Mouse (Mus musculus) granulocyte monocyte progenitor cell, adult 5-6 weeks (primary cell): ENCODE measurements around the gene Slc41a3. TPM values are rescaled to one million over a fixed set of nuclear protein-coding genes. Genes with fewer than 3 reads are reported as not detected.
A peak's percentile ranks its signal among the peaks of the same experiment; 100 is the strongest.

Experiments
- ATAC-seq: replicated peaks from 2 replicates; pipeline ENCODE4 v1.8.0; 2016; ENCODE audit warnings: mild to moderate bottlenecking, moderate TSS enrichment, inconsistent platforms; ENCODE audit not compliant: poor library complexity, severe bottlenecking
- total RNA-seq, 2 experiments: library from RNA; stranded (forward) in 1 of 2; stranded (reverse) in 1 of 2; fragments of 200-712, 200-1000 nt in 1 of 2; fragments of >200 nt in 1 of 2; fragmentation: Nextera tagmentation in 1 of 2; gene quantifications; 2 replicates each; pipeline ENCODE4 v1.2.3; 2014 to 2017

Slc41a3 gene
- total RNA-seq (2014; fragmentation: Nextera tagmentation), result 2.9 and 5.5 TPM in 2 replicates
- 1.9 and 2.3 TPM in 2 replicates for total RNA-seq (2017)

DNA sequence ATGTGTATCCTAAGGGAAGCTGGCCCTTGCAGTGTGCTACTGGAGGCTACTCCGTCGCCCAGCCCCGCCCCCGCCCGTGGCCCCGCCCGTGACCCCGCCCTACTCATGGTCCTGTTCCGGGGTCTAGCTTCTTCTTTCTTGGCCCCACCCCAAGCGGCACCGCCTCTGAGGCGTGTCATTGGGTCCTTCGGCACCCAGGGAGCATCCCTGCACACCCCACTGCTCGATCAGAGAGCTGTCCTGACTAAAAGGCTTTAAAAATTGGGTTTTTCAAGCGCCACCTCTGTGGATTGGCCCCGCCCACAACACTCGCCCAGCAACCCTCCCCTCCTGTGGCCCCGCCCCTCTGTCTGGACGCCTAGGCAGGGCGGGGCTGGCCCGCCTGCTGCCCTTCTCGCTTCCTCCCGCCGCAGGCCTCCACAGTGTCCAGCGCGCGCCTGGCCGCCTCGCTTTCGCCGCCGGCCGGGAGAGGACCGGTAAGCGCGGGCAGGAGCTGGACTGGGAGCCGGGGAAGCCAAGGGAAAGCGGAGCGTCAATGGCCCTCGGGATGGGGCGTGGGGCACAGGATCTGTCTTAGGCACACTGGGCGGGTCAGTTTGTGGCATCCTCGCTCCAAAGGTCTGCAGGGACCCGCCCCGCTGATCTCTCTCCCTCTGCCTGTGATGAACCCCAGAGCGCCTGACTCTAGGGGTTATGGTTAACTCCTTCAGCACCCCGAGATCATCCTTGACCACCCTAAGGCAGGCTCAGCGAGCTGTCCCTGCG lies at the start of gene Slc41a3:
Gene Slc41a3, plus strand, starts transcription at position 193 of the 765 bp plus-strand sequence.
- ATAC-seq, result peak; percentile 79

- no peak for ATAC-seq
Measured at GRCm38 (mm10) chr6:90556534-90557058, 47.9 kb upstream of the Slc41a3 start.

DNA sequence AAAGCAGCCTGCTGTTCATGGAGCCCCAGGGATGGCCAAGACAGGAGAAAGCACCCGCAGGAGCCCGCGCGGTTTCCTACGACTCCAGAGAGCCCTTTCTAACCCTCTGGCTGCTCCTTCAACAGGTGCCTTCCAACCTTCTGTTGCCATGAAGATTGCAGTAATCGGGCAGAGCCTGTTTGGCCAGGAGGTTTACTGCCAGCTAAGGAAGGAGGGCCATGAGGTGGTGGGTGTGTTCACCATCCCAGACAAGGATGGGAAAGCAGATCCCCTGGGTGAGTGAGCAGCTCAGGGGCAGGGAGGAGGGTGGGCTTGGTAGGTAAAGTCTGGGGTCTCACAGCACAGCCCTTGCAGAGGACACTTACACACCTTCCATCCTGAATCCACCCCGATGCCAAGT lies 47.4 kb upstream of the Slc41a3 start:
- no peak for ATAC-seq

DNA sequence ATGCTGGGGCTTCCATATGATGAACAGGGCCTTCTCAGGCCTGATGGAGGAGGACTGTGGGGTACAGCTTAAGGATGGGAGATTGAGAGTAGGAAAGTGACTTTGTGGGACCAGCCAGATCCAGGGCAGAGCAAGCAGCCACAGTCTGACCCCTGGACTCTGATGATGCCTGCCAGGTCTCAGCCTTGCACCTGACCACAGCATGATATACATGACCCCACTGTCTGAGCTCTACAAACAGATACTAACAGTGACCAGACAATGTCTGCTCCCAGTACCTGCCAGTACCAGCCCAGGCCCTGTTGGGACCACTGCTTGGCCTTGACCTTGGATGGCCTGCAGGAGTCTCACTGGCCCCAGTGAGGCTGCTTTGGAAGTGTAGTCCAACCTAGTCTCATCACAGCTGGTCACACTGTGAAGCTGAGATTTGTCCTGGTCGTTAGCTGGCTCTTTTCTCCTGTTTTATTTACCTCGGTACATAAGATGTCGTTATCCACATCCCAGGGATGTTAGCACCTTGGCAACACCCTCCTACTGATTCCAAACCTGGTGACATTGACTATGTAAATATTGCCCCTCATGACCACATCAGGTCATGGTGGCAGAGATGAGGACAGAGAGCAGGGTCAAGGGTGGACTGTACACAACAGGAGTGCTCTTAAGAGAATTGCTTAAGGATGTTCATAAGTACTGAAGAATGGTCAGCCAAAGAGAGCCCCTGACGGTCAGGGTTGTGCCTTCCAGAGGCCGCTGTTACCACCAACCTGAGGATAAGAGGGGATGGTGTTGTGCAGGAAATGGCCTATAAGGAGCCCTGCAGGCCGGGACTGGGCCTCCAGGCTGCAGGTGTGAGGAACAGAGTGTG lies 46.5 kb upstream of the Slc41a3 start:
- no peak for ATAC-seq

DNA sequence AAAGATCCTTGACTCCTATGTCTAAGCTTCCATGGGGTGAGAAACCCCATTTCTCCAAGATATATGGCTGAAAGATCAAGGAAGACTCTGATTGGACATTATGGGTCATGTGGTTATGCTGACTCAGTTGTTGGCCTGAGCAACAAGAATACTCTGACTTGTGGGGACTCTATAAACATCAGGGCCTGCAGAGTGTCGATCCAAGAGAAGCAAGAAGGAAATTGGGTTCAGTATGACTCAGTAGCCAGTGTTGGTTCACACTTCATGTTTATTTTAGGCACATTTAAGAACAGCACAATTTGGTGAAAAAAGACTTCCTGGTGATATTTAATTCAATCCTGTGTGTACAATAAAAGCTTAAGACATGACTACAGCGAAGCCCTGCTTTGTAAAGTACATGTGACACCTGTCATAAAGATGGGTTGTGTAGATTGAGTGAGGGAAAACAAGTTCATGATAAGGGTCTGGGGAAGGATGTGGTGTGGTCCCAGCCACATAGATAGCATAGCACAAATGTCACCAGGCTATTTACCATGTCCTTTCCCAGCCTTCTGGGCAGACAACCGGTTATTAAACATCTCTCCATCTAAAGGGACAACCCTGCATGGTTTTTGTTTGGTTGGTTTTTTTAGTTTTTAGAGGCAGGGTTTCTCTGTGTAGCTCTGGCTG lies 44.0 kb upstream of the Slc41a3 start:
- peak; percentile 27; the same call in 1 of the 2 replicates for ATAC-seq

GRCm38 (mm10) chr6:90561234-90561781 lies 43.2 kb upstream of the Slc41a3 start:
- no peak; the same call in 1 of the 2 replicates for ATAC-seq

DNA sequence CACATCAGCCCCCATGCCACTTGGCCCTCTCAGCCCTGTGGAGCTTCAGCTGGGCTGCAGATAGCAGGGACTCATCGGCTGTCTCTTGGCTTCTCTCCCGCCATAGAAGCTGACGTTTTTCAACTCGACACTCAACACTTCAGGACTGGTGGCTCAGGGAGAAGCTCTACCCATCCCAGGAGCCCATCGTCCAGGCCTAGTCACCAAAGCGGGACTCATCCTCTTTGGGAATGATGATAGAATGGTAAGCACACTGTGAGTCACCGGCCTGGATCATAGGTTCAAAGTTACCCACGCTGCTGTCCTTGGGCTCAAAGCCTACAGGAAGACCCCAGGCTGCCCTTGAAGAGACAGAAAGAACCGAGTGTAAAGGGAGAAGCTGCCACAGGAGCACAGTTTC lies 40.3 kb upstream of the Slc41a3 start:
- no peak for ATAC-seq

- no peak for ATAC-seq
Measured at GRCm38 (mm10) chr6:90565357-90566215, 38.9 kb upstream of the Slc41a3 start.

DNA sequence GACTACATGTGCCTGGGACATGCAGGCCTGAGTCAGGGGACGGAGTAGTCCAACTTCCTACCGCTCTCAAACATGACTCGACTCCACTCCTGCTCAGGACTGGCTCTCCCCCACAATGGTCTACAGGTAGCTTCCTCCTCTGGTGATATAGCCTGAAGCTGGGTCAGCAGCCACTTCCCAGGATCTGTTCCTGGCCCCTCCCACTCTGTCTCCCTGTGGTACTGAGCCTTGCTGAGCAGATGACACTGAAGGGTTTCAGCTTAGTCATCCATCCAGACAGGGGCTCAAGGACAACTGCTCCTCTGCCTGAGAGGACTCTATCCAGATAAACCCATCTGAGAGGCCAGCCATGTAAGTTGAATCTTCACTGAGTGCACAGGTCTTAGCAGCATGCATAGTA lies 37.0 kb upstream of the Slc41a3 start:
- ATAC-seq, result no peak

DNA sequence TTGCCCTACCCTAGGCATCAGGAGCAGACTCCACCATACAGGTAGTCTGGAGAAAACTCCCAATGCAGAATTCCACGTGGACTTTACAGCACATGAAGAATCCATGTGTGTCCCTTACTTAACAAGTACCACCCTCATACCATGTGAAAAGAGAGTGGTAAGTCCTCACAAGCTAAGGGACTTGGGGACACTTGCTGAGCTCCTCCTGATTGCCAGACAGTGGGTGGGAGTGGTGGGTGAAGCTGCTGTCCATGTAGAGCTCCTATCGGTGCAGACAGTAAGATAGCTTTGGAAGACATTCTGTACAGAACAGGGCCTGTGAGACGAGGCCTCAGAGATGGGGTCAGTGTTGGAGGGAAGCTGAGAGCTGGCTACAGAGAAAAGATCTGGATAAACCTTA lies 36.6 kb upstream of the Slc41a3 start:
- ATAC-seq, result no peak

- ATAC-seq, result no peak
Measured at GRCm38 (mm10) chr6:90568721-90569120, 35.8 kb upstream of the Slc41a3 start.

DNA sequence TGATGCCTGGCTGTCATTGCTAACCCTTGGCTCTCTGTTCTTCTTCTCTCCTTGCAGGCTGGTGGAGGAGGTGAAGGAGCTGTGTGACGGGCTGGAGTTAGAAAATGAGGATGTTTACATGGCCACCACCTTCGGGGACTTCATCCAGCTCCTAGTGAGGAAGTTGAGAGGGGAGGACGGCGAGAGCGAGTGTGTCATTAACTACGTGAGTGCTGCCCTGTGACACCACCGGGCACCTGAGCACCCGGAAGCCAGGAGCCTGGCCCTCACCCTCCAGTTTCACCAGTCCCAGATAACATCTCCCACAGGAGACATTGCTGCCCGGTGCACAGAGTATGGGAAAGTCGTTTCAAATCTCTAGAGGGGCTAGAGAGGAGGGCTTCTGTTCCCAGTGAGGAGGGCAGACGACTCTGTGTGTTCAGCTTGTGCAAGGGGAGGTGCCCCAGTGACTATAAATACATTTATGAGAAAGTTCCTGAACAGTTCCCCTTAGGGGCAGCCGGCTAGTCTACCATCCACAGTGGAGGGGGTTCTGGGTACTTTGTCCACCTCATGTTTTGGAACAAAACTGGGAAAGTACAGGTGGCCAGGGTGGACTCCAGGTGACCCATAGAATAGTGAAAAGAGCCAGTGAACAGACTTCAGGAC lies 34.7 kb upstream of the Slc41a3 start:
- ATAC-seq, result peak; percentile 68

GRCm38 (mm10) chr6:90570392-90570791 lies 34.1 kb upstream of the Slc41a3 start:
- ATAC-seq, result no peak

DNA sequence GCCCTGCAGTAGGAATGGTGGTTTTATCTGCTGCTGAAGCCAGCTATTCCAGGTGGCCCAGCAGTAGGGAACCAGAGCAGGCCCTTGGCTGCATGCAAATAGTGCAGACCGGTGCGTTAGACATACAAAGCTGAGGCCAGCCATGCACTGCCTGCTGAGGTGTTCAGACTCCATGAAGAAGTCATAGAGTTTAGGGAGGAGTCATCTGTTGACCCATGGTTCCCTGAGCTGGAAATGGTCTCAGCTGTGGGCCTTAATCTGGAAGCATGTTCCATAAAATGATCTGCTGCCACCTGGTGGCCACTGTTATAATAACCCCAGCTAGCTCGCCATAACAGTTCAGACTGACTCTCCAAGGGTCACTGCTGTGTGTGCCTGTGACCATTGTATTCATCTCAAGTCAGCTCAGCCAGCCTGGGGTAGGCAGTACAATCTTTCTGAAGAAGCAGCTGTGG lies 29.2 kb upstream of the Slc41a3 start:
- peak; percentile 77 for ATAC-seq

- no peak for ATAC-seq
Measured at GRCm38 (mm10) chr6:90578174-90578573, 26.4 kb upstream of the Slc41a3 start.

DNA sequence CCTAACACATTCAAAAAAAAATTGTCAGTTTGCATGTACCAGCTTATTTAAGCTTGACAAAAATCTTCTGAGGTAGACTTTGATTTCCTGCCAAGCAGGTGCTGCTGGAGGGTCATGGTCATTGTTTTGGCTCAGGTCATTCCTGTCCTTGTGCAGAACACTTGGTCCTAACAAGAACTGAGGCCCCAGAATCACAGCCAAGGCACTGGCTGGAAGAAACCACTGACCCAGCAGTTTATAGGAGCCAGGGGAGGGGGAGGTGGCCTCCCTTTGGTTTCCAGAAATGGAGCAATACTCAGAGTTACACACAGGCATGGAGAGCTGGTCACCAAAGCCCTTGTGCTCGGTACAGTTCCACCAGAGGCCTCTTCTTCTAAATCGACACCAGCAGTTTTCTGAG lies 22.2 kb upstream of the Slc41a3 start:
- no peak for ATAC-seq

GRCm38 (mm10) chr6:90588113-90588512 lies 16.4 kb upstream of the Slc41a3 start:
- no peak for ATAC-seq

GRCm38 (mm10) chr6:90590707-90591106 lies 13.8 kb upstream of the Slc41a3 start:
- ATAC-seq, result no peak

DNA sequence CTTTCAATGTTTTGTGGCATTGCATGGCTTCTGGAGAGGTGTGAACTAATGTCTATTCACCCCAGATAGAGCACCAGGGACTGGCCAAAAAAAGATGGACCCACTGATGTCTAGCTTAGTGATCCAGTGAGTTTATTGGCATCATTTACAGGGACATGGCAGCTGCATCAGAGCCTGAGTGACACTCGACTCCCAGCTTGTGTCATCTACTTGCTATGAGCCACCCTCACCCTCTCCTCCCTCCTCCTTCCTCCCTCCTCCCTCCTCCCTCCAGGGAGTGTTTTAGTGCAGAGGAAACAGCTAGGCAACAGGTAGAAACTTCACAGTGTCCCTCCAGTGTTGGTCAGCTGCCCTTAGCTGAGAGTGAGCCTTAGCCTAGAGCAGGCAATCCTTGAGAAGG lies 9.6 kb upstream of the Slc41a3 start:
- ATAC-seq, result no peak
